Mouse (Mus musculus) lung, embryonic 15.5 days (tissue): Measurements from ENCODE around the gene Lman1l. TPM values are rescaled to one million over a fixed set of nuclear protein-coding genes. Genes with fewer than 3 reads are reported as not detected.

ENCODE experiments used
- ATAC-seq: fragments of 200-750 bp; cut with Nextera tagmentation; 2 replicates; pipeline ENCODE4 v1.8.0; 2017; ENCODE audit warnings: moderate number of reproducible peaks, borderline replicate concordance; ENCODE audit not compliant: low FRiP score, low TSS enrichment; ENCODE audit errors: extremely low read depth
- H3K27ac ChIP-seq: fragments of 300-500 bp; sonication (generic); 2 replicates; pipeline ENCODE4 v1.5.1; 2015; ENCODE audit warnings: moderate library complexity, mild to moderate bottlenecking, inconsistent platforms
- H3K27me3 ChIP-seq: fragments of 300-500 bp; sonication (generic); 2 replicates; pipeline ENCODE4 v1.6.1; 2015; ENCODE audit warnings: inconsistent platforms
- H3K36me3 ChIP-seq: fragments of 300-500 bp; sonication (generic); 2 replicates; pipeline ENCODE4 v1.6.1; 2015; ENCODE audit warnings: inconsistent platforms
- H3K4me1 ChIP-seq: fragments of 300-500 bp; sonication (generic); 2 replicates; pipeline ENCODE4 v1.6.1; 2015; ENCODE audit warnings: inconsistent platforms
- H3K4me2 ChIP-seq: fragments of 300-500 bp; sonication (generic); 2 replicates; pipeline ENCODE4 v1.6.1; 2015; ENCODE audit warnings: inconsistent platforms, mild to moderate bottlenecking, moderate library complexity
- H3K4me3 ChIP-seq: fragments of 300-500 bp; sonication (generic); 2 replicates; pipeline ENCODE4 v1.5.1; 2015; ENCODE audit warnings: mild to moderate bottlenecking, inconsistent platforms
- H3K9ac ChIP-seq: fragments of 300-500 bp; sonication (generic); 2 replicates; pipeline ENCODE4 v1.6.1; 2015; ENCODE audit warnings: inconsistent platforms
- H3K9me3 ChIP-seq: fragments of 300-500 bp; sonication (generic); 2 replicates; pipeline ENCODE4 v1.6.1; 2016; ENCODE audit warnings: inconsistent platforms
- WGBS: fragments of 180-500 bp; shearing (Covaris S2); methylation state at CpG from one replicate; pipeline ENCODE4 v1.1.7; 2015; 5-methylcytosine and 5-hydroxymethylcytosine counted together
- polyA plus RNA-seq: library from polyadenylated mRNA; unstranded; fragments of >200 nt; fragmentation: Nextera tagmentation; extraction: Ambion mirVana; gene quantifications from 2 replicates; pipeline ENCODE4 v1.2.1, GENCODE M21; 2015

The Lman1l gene
- polyA plus RNA-seq, 1 experiment from 2014 or later = not detected

DNA sequence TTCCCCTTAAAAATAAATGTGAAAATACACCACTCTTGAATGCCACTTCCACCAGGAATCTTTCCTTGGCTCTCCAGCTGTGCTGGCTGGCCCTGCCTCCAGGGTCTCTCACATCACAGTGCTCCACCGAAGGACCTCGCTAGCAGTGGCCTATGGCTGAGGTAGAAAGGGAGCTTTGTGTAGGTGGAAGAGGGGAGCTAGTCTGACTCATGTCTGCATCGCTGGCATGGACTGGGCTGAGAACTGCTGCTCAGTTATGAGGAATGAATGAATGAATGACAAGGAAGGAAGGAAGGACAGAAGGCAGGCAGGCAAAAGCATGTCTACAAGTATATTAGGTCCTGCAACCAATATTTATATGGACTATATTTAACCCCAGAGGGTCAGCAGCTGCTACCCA is 16.7 kb upstream of the Lman1l start:
- WGBS = 45% methylated on average over 3 of the region's 3 CpGs
- ATAC-seq = peak; percentile 5; the same call in 1 of the 2 replicates

DNA sequence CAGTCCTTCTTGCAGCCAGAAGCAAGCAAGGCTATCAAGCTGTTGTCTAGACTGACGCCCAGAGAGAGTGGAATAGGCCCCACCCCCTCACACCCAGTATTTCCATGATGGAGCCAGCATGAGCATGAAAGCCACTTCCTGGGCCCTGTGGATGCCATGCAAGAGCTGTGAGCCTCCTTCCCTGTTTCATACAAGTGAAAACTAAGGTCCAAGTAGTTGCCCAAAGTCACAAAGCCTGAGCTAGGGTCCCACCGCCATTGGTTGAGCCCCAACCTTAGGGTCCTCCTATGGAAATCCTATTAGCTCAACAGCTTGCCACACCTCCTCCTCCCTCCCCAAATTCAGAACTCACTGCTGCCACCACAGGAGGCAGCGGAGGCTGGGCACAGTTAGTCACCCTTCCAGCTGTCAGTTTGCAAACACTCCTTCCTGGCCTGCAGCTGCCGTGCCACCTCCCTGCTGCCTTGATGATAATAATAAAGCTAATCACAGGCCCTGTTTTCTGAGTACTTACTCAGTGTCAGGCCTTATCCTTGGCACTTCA is 13.0 kb upstream of the Lman1l start:
- no peaks in the 10 kb centered on the region for H3K9me3 ChIP-seq
- WGBS = 43% methylated on average over 4 of the region's 4 CpGs
- ATAC-seq = no peak

More for the DNA sequence above, 16.7 kb upstream of the Lman1l start:
- H3K27ac ChIP-seq = peak overlapping the region; percentile 88
- H3K9me3 ChIP-seq = no peaks in the 10 kb centered on the region
- peak overlapping the region; percentile 45 for H3K4me2 ChIP-seq
- H3K4me3 ChIP-seq = no peak overlapping the region
- H3K9ac ChIP-seq = no peak overlapping the region
- no peaks in the 10 kb centered on the region for H3K27me3 ChIP-seq
- no peaks in the 10 kb centered on the region for H3K36me3 ChIP-seq
- H3K4me1 ChIP-seq = peaks cover 52% of the 10 kb centered on the region

DNA sequence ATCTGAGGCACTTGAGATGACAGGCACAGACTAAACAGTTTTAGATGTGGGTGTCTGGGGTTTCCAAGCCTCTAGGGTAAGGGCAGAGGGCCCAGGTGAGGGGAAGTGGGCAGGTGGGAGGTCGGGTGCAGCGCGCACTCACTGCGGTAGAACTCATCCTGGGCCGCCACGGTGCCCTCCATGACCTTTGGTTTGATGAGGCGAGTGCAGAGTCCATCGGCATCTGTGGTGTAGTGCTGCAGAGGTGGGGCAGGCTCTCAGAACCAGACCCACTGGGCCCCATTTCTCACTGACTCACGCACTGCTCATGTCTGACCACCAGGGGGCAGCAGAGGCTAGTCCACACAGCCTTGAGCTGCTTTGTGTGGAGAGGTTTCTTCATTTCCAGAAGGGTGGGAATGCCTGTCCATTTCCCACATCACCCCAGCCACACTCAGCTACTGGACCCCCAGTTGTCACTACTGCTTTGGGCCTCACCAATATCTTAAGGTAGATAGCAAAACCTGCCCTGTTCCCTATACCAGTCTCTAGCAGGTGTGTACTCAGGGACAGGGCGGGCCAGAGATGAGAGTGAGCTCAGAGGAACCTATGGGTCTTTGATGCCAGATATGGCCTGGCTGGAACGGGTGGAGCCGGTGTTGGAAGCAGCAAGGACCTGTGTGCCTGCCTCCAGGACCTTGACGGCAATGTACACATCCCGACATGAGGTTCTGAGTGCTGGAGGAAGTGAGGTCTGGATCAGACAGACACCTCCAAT is 8.7 kb upstream of the Lman1l start:
- H3K4me2 ChIP-seq = no peak overlapping the region
- peaks cover 70% of the 10 kb centered on the region for H3K36me3 ChIP-seq
- H3K9ac ChIP-seq = no peak overlapping the region
- WGBS = 60% methylated on average over 14 of the region's 14 CpGs
- peak; percentile 28 for ATAC-seq
- H3K4me1 ChIP-seq = no peaks in the 10 kb centered on the region
- no peak overlapping the region for H3K4me3 ChIP-seq
- H3K9me3 ChIP-seq = no peaks in the 10 kb centered on the region
- 0 out of 2 replicates have a peak overlapping the region, but pooled peaks have one; percentile 27 for H3K27ac ChIP-seq
- H3K27me3 ChIP-seq = no peaks in the 10 kb centered on the region

More for the DNA sequence above, 13.0 kb upstream of the Lman1l start:
- H3K36me3 ChIP-seq = peaks cover 30% of the 10 kb centered on the region
- H3K9ac ChIP-seq = no peak overlapping the region
- H3K4me1 ChIP-seq = peaks cover 18% of the 10 kb centered on the region
- H3K4me3 ChIP-seq = no peak overlapping the region
- no peak overlapping the region for H3K27ac ChIP-seq
- no peaks in the 10 kb centered on the region for H3K27me3 ChIP-seq
- no peak overlapping the region for H3K4me2 ChIP-seq

DNA sequence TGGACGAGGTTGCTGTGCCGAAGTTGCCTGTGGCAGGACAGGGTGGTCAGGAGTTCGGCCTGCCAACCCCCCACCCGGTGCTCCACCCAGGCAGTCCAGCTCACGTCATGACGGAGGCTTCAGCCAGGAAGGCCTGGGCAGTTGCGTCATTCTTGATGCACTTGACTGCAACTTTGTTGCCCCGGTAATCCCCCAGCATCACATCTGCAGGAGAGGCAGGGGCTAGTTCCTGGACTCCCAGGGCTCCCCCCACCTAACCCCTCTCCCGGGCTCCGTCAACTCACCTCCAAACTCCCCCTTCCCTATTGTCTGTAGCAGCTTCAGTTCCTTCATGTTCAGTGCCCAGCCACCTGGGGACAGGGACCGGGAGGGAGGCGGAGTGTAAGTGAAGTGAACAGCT is 8.1 kb upstream of the Lman1l start:
- ATAC-seq = no peak
- Histone ChIP-seq H3K27ac (no peak overlapping the region), H3K4me2 (no peak overlapping the region), H3K4me1 (no peaks in the 10 kb centered on the region), H3K4me3 (no peak overlapping the region), H3K9ac (no peak overlapping the region), H3K9me3 (no peaks in the 10 kb centered on the region), H3K36me3 (peaks cover 70% of the 10 kb centered on the region), H3K27me3 (no peaks in the 10 kb centered on the region)
- 88% methylated on average over 12 of the region's 12 CpGs for WGBS

DNA sequence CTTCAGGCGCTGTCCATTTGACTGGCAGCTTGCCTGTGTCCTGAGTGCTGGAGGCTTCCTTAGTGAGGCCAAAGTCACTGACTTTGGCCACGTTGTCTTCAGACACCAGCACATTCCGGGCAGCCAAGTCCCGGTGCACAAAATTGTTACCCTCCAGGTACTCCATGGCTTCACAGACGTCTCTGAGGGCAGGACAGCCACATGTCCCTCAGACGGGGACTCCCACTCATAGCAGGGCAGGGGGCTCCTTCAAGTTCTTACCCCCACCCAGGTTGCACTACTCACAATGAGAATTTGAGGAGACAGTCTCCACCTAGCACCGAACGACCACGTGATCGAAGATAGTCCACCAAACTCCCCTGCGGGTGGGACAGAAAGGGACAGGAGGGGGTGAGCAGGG is 7.3 kb upstream of the Lman1l start:
- H3K27ac ChIP-seq = no peak overlapping the region
- no peak overlapping the region for H3K9ac ChIP-seq
- no peaks in the 10 kb centered on the region for H3K4me1 ChIP-seq
- H3K36me3 ChIP-seq = peaks cover 70% of the 10 kb centered on the region
- H3K4me2 ChIP-seq = no peak overlapping the region
- H3K4me3 ChIP-seq = no peak overlapping the region
- H3K9me3 ChIP-seq = no peaks in the 10 kb centered on the region
- no peaks in the 10 kb centered on the region for H3K27me3 ChIP-seq
- ATAC-seq = no peak
- 86% methylated on average over 11 of the region's 11 CpGs for WGBS

DNA sequence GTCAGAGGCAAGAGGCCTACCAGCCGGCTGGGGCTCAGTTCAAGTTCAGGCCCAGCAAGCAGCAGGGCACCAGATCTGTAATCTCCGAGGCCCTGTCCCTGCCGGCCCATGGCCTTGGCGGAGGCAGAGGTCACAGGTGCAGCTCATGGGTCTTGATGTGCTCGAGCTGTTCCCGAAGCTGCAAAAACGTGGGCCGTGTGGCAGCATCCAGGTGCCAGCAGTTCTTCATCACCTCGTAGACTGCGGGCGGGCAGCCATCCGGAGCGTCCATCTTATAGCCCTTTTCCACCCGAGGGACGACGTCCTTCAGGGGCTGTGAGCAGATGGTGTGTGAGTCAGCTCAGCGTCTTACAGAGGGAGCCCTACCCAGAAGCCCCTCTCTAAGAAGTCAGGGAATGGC is 6.6 kb upstream of the Lman1l start:
- Histone ChIP-seq H3K9me3 (no peaks in the 10 kb centered on the region), H3K4me1 (no peaks in the 10 kb centered on the region), H3K4me3 (no peak overlapping the region), H3K36me3 (peaks cover 70% of the 10 kb centered on the region), H3K4me2 (no peak overlapping the region), H3K27me3 (no peaks in the 10 kb centered on the region), H3K27ac (no peak overlapping the region), H3K9ac (no peak overlapping the region)
- WGBS = 87% methylated on average over 17 of the region's 17 CpGs
- ATAC-seq = no peak

DNA sequence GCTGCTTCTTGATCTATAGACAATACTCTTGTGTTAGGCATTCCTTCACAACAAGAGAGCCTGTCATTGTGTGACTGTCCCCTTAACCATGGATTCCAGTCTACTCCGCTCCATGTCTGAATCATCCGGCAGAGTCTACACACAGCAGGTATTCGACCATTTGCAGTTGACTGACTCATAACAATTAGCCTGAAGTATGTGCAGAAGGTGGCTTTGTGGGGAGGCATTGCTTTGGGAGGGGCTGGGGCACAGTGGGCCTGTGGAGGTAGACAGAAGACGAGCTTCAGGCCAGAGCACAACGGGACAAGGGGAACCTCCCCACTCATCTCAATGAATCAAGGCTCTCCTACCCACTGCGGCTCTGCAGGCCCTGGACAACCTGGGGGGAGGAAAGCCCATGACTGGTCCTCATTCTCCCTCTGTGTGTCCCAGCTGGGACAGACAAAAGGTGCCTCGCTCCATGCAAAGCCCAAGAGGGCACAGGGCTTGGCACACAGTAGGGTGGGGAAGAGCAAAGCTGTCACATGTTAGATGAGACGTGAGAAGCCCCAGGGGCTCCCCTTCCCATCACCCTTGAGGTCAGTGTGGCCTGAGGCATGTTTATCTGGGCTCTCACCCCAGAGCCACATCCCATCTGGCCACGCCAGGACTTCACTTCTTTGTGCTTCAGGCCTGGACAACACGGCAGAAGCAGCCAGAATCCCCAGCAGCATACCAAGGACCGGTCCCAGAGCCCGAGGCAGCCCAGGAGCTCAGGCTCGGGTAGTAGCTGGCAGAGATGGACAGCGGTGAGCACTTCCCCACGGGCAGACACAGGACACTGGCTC is 5.3 kb upstream of the Lman1l start:
- Histone ChIP-seq H3K36me3 (peaks cover 62% of the 10 kb centered on the region), H3K4me2 (no peak overlapping the region), H3K9me3 (no peaks in the 10 kb centered on the region), H3K9ac (no peak overlapping the region), H3K4me3 (no peak overlapping the region), H3K27ac (no peak overlapping the region), H3K4me1 (no peaks in the 10 kb centered on the region), H3K27me3 (no peaks in the 10 kb centered on the region)
- ATAC-seq = no peak
- WGBS = 82% methylated on average over 15 of the region's 15 CpGs

DNA sequence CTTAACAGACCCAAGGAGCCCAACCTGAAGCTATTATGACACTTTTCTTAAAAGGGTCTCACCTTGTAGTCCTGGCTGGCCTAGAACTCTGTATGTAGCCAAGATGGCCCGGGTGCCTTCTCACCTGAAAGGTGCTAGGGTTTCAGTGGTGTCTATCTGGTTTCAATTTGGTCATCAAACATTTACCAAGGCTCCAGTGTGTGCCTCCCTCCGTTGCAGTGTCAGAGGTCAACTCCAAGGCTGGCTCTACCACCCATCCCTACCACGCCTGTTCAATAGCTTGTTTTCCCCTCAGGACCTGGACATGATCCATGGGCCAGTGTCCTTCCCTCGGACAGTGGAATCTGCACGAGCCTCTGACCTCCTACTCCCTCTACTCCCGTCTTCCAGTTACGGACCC is 3.7 kb upstream of the Lman1l start:
- Histone ChIP-seq H3K9ac (no peak overlapping the region), H3K4me2 (no peak overlapping the region), H3K27ac (no peak overlapping the region), H3K27me3 (no peaks in the 10 kb centered on the region), H3K36me3 (peaks cover 47% of the 10 kb centered on the region), H3K4me3 (no peak overlapping the region), H3K4me1 (no peaks in the 10 kb centered on the region), H3K9me3 (no peaks in the 10 kb centered on the region)
- ATAC-seq = no peak
- 77% methylated on average over 7 of the region's 7 CpGs for WGBS

DNA sequence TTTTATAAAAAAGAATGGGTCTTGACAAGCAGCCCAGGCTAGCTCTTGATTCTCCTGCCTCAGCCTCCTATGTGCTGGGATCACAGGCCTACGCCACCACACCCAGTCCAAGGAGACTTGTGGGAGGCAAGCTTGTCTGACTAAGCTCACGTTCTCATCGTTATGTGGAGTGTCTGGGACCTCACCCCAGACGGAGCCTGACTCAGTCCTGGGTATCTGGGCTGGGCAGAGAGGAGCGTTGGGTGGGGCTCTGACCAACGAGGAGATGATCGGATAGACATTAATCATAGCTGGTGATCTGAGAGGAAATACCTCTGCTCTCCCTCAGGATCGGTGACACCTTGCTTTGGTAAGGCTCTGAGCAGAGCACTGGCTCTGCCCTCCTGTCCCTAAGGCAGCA is 1.7 kb downstream of the Lman1l start:
- no peak overlapping the region for H3K4me2 ChIP-seq
- H3K9me3 ChIP-seq = no peaks in the 10 kb centered on the region
- H3K27me3 ChIP-seq = no peaks in the 10 kb centered on the region
- H3K4me3 ChIP-seq = no peak overlapping the region
- ATAC-seq = no peak
- no peak overlapping the region for H3K27ac ChIP-seq
- H3K36me3 ChIP-seq = no peaks in the 10 kb centered on the region
- H3K9ac ChIP-seq = no peak overlapping the region
- 63% methylated on average over 8 of the region's 8 CpGs for WGBS
- H3K4me1 ChIP-seq = no peaks in the 10 kb centered on the region

DNA sequence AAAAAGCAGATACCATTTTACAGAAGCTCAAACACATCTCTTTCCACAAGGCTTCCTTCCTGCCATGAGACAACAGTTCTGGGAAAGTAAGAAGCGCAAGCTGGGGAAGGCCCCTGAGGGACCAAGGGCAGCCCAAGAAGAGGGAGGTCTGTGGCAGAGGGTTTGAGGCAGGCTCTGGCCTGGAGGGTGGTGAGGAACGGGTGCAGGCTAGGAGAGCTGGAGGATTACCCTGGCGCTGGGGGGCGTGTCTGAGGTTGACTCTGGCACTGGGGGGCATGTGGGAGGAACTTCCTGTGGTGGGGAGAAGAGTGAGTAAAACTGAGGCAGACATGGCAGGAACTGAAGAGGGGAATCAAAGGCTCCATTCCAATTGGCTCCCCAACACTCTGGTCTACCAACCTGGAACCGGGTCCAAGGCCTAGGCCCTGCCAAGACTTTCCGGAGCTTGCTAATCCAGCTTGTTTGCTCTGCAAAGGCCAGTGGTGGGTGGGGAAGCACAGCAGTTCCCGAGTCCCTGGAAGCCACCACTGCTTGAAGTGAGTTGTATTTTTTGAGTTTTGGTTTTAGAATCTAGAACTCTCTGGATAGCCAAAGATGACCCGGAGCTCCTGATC is 2.9 kb downstream of the Lman1l start:
- no peak for ATAC-seq
- H3K4me1 ChIP-seq = no peaks in the 10 kb centered on the region
- 65% methylated on average over 8 of the region's 8 CpGs for WGBS

DNA sequence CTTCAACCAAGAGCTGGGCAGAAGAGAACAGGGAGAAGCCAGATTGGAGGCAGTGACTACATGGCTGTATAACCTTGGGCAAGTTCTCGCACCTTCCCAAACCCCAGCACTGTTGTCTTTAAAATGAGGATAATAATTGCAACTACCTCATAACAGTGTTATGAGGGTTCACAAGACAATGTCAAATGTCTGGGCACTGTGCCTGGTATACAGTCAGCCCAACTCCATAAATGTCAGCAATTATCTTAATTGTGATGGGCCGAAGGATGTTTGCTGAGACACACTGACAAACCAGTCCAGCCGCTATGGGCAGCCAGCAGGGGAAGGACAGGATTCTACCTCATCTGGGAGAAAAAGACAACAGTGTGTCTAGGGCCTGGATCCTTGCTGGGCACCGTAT is 5.8 kb downstream of the Lman1l start:
- Histone ChIP-seq H3K4me1 (no peaks in the 10 kb centered on the region), H3K27me3 (no peaks in the 10 kb centered on the region), H3K9me3 (no peaks in the 10 kb centered on the region), H3K4me2 (no peak overlapping the region), H3K27ac (no peak overlapping the region), H3K4me3 (no peak overlapping the region), H3K9ac (no peak overlapping the region), H3K36me3 (no peaks in the 10 kb centered on the region)
- no peak for ATAC-seq
- 64% methylated on average over 4 of the region's 4 CpGs for WGBS

More for the DNA sequence above, 2.9 kb downstream of the Lman1l start:
- H3K9ac ChIP-seq = no peak overlapping the region
- H3K36me3 ChIP-seq = no peaks in the 10 kb centered on the region
- no peaks in the 10 kb centered on the region for H3K9me3 ChIP-seq
- no peak overlapping the region for H3K27ac ChIP-seq
- H3K27me3 ChIP-seq = no peaks in the 10 kb centered on the region
- H3K4me3 ChIP-seq = no peak overlapping the region
- no peak overlapping the region for H3K4me2 ChIP-seq

DNA sequence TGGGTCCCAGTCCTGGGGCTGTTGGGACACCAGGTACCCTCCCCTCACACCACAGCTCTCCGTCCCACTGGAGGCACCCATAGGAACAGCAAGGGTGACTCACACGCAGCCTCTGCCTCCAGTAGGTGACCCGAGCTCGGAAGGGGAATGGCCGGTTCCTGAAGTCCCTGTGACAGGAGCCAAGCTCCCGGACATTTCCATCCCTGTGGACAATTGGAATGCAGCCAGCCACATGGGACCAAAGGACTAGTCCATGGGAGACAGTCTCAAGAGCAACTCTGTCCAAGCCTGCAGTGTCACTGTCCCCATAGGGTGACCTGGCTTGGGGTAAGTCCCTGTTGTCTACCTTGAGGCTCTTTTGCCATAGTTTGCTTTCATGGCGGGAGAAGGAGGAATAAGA is 6.6 kb downstream of the Lman1l start:
- Histone ChIP-seq H3K4me1 (no peaks in the 10 kb centered on the region), H3K9me3 (no peaks in the 10 kb centered on the region), H3K9ac (no peak overlapping the region), H3K4me3 (no peak overlapping the region), H3K27ac (no peak overlapping the region), H3K36me3 (no peaks in the 10 kb centered on the region), H3K4me2 (no peak overlapping the region), H3K27me3 (no peaks in the 10 kb centered on the region)
- WGBS = 61% methylated on average over 7 of the region's 7 CpGs
- ATAC-seq = no peak
